Mouse (Mus musculus) gastrocnemius, adult 18-20 months (tissue): ENCODE measurements around the gene U2af1. TPM values are rescaled to one million over a fixed set of nuclear protein-coding genes. Genes with fewer than 3 reads are reported as not detected.
"Not testable (repeated sequence)": the region's sequence is repeated elsewhere in the genome, so short reads cannot be mapped to it uniquely, and the experiment has no call there.

Source experiments
- DNase-seq: peaks from one replicate; pipeline ENCODE4 v3.0.0; 2021; ENCODE audit warnings: low spot score
- total RNA-seq, 2 experiments: library from RNA; stranded (reverse); gene quantifications; 2 replicates each; pipeline ENCODE4 v1.2.3; 2021

The U2af1 gene
- total RNA-seq, 2 experiments from 2014 or later: 62.1 to 62.7 TPM

DNA sequence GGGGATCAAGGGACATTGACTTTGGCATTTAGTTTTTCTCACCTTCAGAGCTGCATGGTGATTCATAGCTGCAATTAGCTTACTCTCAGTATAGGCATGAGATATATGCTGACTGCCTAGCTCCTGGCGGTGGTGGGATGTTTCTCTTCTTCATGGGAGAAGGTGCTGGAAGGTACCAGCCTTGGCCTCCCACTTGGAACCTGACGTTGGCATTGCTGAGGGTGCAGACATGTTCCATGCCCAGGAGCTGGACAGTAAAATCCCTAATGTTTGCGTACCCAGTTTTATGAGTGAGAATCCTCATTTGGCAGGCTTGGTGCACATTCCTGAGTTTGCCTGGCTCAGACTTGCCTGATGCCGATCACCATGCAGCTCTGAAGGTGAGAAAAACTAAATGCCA is 35.6 kb downstream of the U2af1 start:
- DNase-seq: no peak

DNA sequence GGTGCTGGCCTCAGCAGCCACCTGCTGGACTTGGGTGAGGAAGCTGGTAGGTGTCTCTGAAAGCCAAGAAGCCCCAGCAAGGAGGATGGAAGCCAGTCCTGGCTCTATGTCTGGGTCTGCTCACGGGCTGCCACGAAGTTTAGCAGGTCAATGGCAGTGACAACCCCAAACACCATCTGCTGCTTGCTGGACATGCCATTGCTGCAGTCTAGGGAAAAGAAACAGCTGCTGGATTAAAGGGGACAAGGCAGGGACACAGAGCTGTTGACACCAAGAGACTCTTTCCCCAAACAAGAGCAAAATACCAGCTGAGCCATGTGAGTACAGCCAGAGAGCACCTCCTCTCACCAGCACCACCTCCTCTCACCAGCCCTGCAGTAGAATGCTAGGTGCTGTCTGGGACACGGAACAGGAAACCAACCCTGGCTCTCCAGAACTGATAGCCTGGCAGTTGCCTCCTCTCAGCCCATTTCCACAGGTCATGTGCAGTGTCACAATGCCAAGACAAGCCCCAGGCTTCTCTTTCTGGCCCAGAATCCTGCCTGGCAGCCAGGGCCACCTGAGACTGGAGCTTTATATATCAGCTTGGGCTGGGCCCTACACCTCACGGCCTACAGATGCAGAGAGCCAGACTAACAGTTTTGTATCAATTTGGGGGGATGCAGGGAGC is 45.5 kb downstream of the U2af1 start:
- DNase-seq: peak; percentile 40

DNA sequence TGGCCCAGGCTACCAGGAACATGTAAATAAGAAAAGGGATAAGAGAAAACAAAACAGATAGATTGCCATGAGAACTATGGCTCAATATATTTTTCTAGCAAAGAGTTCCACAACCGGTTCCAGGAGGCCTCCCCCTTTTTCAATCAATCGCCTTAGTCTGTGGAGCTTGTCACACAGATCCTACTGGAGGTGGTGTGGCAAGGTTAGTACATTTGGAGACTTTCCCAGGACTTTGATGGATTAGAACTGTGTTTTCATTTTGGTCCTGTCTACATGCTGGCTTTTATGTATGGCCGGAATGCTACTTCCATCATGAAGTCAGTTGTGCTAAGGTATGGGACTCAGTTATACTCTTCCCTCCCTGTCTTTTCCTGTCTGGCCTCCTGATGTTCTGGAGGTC is 48.8 kb downstream of the U2af1 start:
- DNase-seq: no peak

DNA sequence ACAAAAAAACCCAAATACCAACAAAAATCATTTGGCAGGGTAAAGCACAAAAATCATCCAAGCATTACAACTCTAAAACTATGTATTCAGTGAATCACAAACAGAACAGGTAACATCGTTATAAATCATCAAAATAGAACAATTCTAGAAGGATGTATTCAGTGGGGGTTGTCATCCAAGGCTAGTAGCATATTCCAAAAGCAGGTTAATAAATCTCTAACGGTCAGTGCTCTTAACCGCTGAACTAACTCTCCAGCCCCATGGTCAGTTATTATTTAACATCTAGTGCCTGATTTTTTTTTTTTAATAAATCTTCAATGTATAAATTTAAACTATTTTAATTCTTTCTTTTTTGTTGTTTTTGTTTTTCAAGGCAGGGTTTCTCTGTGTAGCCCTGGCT is 49.5 kb downstream of the U2af1 start:
- not testable (repeated sequence) for DNase-seq

DNA sequence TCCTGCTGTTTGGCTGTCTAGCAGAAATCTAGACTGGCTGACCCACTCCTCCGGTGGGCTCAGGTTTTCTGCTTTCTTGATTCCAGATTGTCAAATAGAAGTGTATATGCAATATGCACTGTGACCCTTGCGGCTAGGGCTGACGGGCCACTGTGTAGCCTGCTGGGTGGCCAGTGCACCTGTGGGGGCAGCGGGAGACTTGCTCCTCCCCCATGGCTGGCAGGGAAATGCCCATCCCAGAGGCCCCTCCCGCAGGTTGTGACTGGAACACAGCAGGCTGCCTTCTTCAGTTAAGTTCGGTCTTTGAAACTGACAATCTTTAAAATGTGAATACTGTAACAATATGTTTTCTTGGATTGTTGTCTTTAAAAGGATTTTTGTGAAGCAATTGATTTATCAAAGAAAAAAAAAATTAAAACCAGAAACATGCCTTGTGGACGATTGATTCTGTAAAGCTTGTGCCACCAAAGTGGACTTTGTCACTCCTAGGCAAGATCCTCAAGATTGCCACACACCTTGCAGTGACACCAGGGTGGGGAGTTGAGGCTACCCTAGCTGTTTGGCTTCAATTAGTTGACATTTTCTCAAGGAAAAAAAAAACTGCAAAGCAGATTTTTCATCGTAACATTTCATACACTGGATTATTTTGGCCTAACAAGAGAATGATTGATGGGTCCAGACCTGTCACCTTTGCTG is 51.3 kb downstream of the U2af1 start:
- no peak for DNase-seq

DNA sequence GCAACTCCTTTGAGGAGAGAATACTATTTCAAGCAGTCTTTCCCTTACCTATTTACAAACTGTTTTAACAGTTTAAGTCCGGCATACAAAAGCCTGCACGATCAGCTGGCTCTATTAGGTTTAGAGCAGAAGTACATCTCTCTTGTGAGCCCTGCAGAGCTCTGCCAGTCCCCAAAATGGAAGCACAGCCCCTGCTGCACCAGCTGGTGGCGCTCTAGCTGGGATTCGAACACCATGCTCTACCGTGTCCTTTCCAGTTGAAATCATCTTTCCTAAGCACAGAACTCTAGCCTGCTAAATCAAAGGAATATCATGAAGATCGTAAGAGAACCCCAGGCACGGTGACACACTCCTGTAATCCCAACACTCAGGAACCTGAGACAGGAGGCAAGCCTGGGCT is 52.3 kb downstream of the U2af1 start:
- no peak for DNase-seq

DNA sequence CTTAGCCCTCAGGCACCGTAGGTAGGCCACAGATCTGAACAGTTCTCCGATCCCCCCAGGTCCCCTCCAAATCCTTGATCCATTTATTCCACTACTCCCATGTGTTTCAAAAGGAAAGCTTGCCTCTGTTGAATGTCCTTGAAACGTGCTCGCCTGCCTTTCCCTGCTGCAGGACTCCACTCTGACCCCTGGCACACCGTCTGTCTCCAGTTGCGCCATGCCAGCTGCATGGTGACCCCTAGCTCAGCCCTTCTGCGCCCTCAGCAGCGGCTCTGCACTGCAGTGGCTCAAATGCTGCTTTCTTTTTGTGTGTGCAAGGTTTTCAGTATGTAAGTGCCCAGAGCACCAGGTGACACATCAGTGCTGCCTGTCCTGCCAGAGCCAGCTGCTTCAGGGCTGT is 60.1 kb downstream of the U2af1 start:
- DNase-seq: no peak

DNA sequence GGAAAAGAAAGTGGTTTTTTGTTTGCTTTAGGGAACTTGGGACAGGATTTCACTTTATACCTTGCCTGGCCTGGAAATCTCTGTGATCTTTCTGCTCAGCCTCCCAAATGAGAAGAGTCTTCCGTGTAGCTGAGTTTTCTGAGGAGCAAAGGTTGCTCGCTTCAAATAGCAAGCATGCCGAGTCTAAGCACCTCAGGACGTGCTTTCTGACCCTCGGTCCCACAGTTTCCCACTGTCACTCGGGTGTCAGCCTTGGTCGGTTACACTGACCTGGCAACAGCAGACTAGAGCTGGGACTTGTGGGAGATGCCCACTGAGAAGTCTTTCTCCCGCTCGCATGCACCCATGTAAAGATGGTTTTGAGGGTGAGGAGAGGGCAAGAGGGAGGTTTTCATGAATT is 60.7 kb downstream of the U2af1 start:
- no peak for DNase-seq

Other genes with a start within 250 kb of the U2af1 start
- gene Wdr4, start 138.9 kb downstream of the U2af1 start, total RNA-seq: 1 to 10 TPM; 4.6 to 7.5 TPM
- gene Ndufv3, start 138.8 kb downstream of the U2af1 start, total RNA-seq: 100 to 1,000 TPM; 469 to 480 TPM
- gene Pknox1, start 94.2 kb downstream of the U2af1 start, total RNA-seq: 10 to 100 TPM in 1 of 2 experiments, 1 to 10 TPM in 1; 5.8 to 11.4 TPM
- gene Cbs, start 21.7 kb downstream of the U2af1 start, total RNA-seq: under 1 TPM; 0.66 to 0.69 TPM
- gene Cryaa, start 18.9 kb upstream of the U2af1 start, total RNA-seq: not detected
- 10 to 100 TPM; 23.5 to 27.8 TPM for gene Sik1, start 196.9 kb upstream of the U2af1 start, total RNA-seq